Mouse (Mus musculus): Measurements from ENCODE around the gene Clic1.

DNA sequence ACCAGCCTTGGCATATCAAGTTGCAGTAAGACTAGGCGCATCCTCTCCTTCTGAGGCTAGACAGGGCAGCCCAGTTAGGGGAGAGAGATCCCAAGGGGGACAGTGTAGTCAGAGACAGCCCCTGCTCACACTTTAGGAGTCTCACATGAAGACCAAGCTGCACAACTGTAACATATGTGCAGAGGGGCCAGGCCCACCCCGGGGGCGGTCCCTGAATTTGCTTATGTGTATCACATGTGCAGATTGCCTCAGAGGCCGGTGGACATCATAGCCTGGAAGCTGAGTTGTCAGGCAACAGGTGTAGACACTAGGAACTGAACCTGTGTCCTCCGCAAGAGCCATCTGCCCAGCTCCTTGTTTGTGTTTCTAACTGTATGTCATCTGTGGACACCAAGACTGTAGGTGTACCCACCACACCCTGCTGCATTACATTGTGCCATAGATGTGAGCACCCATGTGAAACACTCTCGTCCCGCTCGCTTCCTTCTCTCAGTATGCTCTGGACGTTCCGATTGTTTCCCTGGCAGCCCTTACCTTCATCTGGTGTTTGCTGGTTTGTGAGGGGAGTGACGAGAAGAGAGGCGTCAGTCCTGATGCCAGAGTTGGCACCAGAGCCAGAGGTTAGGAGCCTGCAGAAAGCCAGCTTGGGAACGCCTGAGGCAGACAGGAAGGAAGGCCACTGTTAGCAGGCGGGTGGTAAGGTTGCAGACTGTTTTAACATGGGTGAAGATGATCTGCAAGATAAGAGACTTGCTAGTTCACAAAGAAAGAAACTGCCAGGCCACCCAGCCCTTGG, 42.8 kb downstream of the Clic1 start:
- TF ChIP-seq CTCF (IDR thresholded peaks at IDR 0.05; ENCODE audit: control insufficient read depth, insufficient read depth, low read length) (no peak), POLR2A (IDR thresholded peaks at IDR 0.05; ENCODE audit: borderline replicate concordance, control insufficient read depth, low read depth, low read length) (no peak)

All from bone marrow, adult 2 months (tissue).